Mouse (Mus musculus): ENCODE results near the gene Dock7.

Dock7 gene

DNA sequence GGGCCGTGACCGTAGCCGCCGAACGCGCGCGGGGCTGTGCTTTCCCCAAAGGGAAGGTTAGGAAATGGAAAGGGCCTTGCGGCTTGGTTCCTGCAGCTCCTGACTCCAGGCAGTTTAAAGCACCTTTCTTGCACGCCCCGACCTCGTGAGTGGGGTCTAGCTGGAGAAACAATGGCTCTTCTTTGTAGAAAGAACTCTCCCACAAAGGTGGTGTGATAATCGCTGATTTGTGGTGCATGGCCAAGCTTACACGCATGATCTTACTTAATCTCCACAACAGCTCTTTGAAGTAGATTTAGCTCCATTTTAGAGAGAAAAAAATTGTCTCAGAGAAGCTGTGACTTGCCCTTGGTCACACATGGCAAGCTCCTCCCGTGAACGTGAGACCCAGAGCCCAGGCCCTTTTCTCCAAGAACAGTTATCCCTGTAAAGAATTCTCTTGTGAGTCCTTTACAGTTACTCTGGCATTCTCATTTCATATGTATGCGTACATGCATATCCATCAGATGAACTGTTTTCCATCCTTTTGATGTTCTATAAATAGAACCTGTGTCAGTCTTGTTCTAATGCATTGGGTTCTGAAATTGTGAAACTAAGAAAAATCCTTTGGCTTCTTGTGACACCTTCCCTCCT, 524 bp upstream of the Dock7 start:
- DNase-seq (ENCODE audit: low read depth, low spot score): peak; percentile 73

DNA sequence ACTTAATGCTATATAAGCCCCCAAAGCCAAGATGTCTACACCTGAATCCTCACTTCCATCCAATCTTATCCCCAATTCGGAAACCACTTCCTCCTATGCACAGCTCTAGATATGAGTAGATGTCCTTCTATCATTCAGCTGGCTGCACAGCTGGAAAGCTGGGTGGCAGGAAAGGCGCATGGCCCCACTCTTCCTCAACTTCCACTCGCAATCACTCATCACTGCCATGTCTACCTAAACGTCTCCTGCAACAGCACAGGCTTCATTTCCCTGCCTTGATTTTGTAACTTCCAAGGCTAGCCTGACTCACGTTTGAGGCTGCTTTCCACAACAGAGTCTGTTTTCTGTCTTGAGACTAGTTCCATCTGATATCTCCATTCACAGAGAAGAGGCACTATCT, 1.7 kb downstream of the Dock7 start:
- DNase-seq (ENCODE audit: low read depth, low spot score): no peak

DNA sequence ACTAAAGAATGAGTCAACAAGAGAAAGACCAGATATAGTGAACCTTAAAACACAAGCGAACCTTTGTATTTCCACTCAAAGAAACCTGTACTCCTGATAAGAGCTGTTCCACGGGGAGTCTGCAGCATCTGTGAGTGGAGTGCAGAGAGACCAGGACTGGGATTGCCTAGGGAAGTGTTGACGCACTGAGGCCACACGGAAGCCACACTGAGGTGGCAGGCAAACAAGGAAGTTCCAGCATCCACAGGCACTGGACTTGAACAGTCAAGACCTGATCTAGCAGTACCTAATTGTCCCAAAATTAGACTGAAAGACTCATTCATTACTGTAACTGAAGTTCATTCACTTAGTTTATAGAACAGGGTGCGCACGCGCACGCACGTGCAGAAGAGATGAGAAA, 4.9 kb downstream of the Dock7 start:
- DNase-seq (ENCODE audit: low read depth, low spot score): no peak

DNA sequence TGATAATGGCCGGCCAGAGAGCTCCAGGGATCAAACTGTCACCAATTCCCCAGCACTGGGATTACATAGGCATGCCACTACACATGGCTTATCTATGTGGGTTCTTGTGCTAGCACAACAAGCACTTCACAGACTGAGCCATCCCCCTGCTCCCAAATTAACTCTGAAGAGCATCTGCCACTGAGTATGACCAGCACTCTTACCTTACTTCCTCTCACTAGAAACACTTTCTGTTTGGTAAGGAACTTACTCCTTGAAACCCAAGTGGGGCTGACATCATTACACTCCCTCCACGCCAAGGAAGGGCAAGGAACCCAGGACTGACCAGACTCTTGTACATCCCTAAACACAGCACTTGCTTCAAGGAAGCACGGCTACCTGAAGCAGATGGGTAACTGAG, 9.0 kb downstream of the Dock7 start:
- DNase-seq (ENCODE audit: low read depth, low spot score): no peak

DNA sequence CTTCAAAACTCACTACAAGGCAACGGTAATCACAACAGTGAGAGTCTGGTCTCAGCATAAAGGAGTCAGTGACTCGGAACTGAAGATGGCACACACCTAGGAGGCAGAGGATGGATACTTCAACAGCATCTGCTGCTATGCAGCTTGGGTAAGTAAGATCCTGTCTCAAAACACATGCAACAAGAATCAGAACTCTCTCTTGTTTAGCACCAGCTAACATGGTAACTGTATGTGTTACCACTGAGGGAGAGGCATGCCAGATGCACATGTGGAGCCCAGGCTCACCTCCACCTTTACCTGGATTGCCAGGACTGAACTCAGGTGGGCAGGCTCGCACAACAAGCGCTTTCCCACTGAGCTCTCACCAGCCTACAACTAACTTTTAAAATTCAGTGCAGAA, 11.9 kb downstream of the Dock7 start:
- no peak for DNase-seq (ENCODE audit: low read depth, low spot score)

DNA sequence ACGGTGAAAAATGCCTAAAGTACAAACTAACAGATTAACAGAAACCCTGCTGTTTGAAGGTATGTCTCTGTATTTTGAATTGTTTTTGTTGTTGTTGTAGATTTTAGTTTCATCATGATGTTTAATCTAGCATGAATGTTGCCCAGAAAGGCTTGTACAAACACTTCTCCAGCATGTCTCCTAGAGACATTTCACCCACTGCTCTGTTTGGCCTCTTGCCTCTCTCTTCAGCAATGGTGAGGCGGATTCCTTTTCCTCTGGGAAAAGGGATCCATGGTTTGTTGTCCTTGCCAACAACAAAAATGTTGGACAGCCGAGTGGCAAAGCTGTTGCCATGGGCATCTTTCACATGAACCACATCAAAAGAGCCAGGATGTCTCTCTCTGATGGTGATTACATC, 17.9 kb downstream of the Dock7 start:
- no peak for DNase-seq (ENCODE audit: low read depth, low spot score)

DNA sequence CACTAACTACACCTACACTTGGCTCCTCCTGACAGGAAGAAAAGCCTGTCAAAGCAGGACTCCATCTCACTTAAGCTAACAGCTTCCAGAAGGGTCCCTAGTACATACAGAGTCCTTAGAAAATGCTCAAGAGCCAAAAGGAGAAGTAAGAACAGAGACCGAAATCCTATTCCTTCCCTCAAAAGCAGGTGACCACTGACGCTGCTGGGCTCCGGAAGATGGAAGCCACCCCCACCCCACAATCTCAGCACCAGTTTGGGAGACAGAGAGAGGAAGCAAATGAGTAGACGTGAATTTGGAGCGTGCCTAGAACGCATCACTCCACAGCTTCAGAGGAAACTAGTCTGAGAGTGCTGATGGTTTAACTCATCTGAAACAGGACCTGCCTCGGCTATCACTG, 20.0 kb downstream of the Dock7 start:
- no peak for DNase-seq (ENCODE audit: low read depth, low spot score)

DNA sequence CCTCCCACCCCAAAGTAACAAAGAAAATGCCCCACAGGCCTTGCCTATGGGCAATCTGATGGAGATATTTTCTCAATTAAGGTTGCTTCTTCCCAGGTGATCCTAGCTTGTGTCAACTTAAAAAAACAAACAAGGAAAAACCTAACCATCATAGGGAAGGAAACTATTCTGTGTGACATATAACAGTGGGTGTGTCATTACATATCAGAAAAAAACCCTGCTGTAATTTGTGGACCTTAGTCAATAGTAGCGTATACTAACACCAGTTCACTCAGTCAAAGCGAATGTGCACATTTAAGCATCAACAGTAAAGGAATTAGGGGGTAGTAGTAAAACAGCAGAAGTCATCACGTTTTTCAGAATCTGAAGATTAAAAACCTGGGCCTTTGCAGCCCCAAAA, 28.9 kb downstream of the Dock7 start:
- DNase-seq (ENCODE audit: low read depth, low spot score): no peak

DNA sequence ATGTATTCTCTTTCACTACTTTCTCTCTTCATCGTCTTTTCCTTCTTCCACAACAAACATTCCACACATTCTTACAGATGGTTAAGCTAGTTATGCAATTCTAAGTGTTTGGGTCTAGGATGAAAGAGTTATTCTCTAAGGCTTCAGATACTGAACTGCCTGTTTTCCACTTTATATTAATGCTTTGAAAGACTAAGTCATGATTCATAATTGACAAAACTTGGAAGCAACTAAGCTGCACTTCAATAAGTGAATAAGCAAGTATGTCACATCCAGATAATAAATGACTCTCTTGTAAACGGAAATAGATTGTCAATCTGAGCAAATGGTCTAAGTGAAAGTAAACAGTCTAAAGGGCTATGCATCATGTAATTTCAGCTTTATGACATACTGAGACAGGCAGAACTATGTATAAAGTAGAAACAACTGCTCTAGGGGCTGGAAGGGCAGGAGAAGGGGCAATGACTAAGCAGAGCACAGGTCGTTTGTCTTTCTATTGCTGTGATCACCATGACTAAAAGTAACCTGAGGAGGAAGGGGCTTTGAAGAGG, 29.5 kb downstream of the Dock7 start:
- DNase-seq (ENCODE audit: low read depth, low spot score): no peak

DNA sequence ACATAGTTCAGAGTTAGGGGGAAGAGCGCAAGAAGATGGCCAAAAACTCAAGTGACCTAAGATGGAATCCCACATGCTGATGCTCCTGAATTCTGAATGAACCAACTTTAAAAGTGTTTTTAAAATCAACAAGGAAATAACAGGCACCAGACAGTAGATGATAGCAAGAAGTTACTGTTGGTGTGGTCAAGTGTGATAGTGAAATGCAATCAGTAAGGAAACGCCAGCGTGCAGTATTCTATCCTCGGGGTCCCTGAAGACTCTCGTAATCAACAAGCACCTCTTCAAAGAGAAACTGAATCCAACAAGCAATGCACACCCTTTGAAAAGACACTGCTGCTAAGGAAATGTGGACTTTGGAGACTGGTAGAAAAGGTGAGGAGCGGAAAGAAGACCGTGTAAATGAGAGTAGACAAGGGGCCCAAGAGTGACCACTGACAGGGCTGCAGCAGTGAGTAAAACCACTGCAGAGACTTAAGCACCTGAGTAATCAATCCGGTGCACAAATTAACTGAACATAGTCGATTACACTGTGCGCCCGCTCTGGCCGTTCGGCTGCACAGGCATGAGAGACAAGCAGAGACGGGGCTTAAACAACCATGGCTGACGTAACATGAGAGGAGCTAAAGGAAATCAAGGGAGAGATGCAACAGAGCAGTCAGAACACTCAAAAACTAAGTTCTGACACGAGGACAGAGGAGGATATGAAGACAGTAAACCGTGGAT, 32.8 kb downstream of the Dock7 start:
- no peak for DNase-seq (ENCODE audit: low read depth, low spot score)

DNA sequence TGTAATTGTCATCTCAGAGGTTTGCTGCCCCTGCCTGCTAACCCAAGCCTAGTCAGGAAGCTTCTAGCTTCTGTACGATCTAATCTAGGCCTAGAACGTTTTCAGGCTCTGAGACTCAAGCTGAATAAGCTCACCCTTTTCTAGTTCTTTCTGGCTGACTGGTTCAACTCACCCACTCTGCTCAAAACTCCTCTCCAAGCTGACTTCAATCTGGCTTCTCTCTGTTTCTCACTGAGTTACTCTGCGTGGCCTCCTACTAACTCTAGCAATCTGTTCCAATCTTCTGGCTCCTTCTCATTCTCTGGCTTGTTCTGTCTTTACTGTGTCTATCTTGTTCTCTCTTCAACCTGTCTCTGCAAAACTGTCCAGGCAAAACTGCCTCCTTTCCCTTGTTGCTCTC, 36.9 kb downstream of the Dock7 start:
- DNase-seq (ENCODE audit: low read depth, low spot score): no peak

DNA sequence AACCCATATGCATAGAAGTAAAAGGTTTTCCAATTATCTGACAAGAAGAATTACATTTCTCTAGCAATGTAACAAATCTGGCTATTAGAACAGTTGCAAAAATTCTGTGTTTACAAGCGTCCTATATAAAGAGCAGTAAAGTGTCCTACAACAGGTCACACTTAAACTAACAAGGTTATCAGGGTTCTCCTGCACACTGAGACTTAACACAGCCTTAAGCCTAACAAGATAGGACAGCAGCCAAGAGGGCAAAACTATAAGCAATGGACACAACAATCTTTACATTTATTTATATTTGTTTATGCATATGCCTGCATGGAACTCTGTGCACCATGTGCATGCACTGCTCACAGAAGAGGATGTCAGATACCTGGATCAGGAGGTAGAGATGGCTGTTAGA, 39.5 kb downstream of the Dock7 start:
- no peak for DNase-seq (ENCODE audit: low read depth, low spot score)

DNA sequence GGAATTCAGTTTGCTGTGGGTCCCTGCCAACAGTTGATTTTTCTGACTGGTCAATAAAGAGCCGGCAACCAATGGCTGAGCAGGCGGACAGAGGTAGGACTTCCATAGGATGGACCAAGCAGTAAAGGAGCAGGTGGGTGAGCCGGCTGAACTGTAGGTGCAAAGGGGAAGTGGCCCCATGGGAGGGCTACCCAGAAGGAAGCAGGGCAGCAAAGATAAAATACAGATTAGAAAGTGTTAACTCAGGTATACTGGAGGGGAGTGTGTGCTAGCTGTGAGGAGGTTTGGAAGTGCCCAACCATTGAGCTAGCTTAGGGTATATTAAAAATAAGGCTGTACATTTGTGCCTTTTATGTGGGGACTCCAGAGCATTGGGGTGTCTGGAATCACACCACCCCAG, 42.7 kb downstream of the Dock7 start:
- no peak for DNase-seq (ENCODE audit: low read depth, low spot score)

DNA sequence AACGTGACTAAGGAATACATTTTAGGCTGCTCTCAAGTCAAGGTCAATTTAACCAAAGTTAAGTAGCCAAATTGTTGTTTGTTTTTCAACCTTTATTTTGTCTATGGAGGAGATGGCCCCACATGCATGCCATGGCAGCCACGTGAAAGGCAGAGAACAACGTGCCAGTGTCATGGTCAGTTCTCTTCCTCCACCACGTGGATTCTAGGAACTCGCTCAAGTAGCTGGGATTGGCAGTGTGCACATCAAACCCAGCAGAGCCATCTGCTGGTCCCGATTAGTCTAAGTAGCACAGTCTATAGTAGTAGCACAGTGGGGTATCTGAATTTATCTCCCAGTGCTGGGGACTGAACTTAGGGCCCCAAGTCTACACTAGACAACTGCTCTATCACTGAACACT, 51.9 kb downstream of the Dock7 start:
- peak; percentile 21 for DNase-seq (ENCODE audit: low read depth, low spot score)

DNA sequence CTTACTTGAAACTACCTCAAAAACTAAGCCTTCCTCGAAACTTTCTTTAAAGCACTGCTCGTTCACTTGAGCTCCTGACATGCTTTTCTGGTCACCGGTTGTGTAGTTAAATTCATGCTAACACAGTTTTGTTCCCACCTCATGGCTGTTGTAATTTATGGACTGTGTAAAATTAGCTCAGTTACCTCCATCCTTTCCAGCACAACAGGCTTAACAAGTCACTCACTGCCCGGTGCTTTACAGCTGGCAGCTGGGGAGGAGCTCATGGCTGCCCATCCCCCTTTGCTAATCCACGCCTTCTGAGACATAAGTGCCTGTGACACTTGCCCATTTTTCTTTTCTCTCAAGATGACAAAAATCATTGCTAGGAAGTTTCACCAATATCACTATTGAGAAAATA, 56.2 kb downstream of the Dock7 start:
- DNase-seq (ENCODE audit: low read depth, low spot score): no peak

DNA sequence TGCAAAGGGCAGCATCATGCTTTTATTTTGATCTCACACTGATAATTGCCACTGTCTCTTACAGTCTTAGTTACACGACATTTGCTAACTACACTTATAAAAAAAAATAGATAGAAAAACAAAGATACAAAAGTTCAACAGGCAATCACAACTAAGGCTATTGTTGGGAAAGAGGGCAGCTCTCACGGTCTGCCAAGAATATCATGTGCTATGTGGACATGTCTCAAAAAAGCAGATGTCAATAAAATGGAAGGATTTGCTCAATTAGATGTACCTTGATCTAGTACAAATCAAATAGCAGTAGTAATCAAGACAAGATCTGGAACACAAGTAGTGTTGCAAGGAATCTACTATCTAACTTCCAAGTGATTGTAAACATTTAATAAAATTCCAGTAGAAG, 72.1 kb downstream of the Dock7 start:
- no peak for DNase-seq (ENCODE audit: low read depth, low spot score)

DNA sequence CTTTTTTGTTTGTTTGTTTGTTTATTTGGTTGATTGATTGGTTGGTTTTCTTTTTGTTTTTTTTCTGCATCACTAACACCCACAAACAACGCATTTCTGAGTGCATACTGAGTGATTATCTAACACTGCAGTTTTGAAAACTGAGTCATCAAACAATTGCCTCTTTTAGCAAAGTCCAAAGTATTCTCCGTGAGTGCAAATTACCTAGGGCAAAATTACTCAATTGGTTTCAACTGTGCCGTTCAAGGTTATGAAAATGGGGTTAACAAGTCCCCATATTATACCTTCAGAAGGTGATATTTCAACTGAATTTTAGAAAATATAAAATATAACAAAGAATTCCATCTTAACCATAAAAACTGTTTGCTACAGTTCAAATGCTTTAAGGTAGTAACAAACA, 74.2 kb downstream of the Dock7 start:
- DNase-seq (ENCODE audit: low read depth, low spot score): no peak

DNA sequence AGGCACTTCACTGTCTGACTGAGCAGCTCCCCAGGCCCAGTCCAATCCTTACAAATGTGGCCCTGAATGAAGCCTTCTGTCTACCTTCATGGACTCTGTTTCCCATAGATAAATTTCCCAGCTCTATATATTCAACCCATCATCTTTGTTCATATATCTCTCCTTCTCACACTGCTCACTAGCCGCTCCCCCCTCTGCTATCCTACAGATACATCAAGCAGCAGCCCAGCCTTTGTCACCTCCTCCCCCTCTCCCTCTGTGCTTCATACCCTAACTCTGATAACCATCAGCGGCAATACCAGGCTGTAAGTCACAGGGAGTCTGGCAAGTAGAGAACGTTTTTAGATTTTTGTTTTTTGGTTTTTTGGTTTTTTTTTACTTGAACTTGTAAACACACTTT, 75.9 kb downstream of the Dock7 start:
- no peak for DNase-seq (ENCODE audit: low read depth, low spot score)

DNA sequence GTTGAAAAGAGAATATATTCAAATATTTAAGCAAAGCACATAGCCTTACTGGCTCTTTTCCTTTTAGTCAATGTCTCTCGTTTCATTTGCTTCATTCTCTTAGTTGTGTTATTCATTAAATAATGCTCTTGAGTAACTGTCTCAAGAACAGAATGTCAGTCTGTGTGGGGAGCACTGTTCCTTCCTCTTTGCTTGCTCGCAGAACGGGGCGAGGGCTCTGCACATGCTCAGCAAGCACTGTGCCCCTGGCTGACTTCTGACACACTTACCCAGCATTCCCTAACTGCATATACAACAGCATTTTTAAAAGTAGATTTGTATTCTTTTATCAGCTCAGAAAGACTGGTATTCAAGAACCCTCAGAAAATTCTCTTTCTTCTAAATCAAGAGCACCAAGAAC, 87.8 kb downstream of the Dock7 start:
- DNase-seq (ENCODE audit: low read depth, low spot score): no peak

DNA sequence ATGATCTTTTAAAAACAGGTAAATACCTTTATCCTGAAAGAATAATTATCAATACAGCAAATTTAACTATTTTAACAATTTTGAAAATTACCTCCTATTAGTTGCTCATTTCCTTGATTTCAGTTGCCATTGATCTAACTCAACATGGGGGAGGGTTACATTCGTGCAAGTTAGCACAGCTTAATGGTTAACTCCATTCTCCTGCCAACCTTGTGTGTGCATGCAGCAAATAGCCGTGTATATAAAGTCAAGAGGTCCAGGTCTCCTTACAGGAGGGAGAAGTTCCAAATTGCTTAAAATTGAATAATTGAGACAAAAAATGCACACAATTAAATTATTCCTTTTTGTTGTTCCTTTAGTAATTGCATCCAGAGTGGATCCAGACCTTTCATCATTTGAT, 90.0 kb downstream of the Dock7 start, which contains the start of gene Angptl3:
Gene Angptl3 (plus strand): TSS at position 269 of the 400 bp plus-strand sequence.
- DNase-seq (ENCODE audit: low read depth, low spot score): no peak

DNA sequence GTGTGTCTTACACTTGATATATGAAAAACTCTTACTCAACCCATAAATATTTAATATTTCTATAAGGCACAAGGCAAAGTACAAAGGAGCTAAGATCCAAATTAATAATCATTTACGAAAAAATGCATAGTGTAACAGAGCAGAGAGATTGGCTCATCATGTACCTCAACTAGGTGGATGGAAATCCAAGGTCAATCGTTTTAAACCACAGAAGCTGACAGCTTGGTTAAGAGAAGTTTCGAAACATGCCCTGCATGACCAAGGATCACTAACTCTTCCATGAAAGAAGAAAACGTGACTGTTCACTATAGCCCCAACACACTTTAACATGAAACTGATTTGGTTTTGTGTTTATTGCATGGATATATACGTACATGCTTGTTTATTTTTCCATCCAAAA, 92.3 kb downstream of the Dock7 start:
- no peak for DNase-seq (ENCODE audit: low read depth, low spot score)

DNA sequence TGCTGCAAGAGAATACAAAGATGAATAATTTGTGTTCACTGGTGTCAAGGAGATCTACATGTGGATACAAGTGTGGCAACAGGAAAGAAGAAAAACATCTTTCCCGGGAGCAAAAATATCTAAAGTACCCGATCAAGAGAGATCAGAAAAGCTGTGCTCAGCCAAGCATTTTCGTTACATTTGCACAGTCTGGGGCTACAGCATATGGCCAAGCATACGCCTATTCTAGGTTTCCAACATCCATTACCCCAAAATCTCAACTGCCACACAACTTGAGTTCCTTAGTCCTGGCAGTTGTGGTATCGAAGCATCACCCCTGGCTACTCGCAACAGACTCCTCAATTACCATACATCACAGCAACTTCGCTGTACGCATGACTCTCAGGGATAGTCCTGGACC, 98.5 kb downstream of the Dock7 start:
- DNase-seq (ENCODE audit: low read depth, low spot score): no peak

DNA sequence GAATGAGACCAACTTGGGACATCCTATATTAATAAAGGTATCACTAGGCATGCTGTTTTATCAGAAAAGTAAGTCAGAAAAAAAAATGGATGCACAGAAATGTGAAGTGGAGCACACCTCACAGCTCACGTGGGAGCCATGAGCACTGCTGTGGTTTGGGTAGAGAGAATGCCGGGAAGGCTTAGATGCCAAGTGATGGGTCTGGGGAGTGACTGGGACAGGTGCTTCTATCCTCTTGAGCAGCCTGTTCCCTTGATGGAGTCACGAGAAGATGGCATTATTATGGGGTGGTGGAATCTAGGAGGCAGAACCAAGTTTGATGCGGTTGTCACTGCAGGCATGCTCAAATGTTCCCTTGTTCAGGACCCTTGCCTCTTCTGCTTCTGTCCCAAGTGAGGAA, 109.7 kb downstream of the Dock7 start:
- no peak for DNase-seq (ENCODE audit: low read depth, low spot score)
